Mouse (Mus musculus): Measurements from ENCODE around the gene Dnajc12. TPM values are rescaled to one million over a fixed set of nuclear protein-coding genes. Genes with fewer than 3 reads are reported as not detected.
A peak's percentile ranks its signal among the peaks of the same experiment; 100 is the strongest.

The Dnajc12 gene
- polyA plus RNA-seq, 1 experiment from 2014 or later, result 7.2 TPM

DNA sequence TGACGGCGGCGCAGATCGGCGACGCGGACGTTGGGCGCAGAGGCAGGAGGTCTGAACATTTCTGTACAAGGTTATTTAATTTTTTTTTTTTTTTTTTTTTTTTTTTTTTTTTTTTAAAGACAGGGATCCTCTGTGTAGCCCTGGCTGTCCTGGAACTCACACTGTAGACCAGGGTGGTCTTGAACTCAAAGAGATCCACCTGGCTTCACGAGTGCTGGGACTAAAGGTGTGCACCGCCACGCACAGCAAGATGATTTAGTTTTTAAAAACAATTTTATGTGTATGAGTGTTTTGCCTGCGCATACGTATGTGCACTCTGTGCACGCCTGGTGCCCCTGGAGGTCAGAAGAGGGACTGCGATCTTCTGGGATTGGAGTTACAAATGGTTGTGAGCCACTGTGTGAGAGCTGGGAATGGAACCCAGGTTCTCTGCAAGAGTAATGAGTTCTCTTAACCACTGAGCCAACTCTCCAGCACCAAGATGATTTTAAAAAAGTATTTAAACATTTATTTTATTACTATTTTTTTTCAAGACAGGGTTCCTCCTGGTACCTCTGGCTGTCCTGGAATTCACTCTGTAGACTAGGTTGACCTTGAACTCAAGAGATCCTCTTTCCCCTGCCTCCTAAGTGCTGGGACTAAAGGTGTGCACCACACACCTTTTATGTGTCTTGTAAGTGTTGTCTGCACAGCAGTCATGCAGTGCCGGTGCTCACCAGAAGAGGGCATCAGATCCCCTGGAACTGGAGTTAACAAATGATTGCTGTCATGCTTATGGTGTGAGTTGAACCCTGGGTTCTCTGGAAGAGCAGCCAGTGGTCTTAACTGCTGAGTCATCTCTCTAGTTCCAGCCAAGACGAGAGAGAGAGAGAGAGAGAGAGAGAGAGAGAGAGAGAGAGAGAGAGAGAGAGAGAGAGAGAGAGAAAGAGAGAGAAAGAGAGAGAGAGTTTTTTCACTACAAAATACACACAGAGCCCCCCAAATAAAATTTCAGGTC lies 39.8 kb downstream of the Dnajc12 start, which contains the start of gene Gm7075:
TSS of gene Gm7075 (minus strand) at position 51 of the 997 bp plus-strand sequence.
- no peak for ATAC-seq (replicated peaks; ENCODE audit: insufficient number of reproducible peaks, insufficient read depth, low FRiP score, low read depth)
- no peak within 1 kb of the TSS for H3K4me2 ChIP-seq
- H3K9me3 ChIP-seq (replicated peaks), result no peaks in the 10 kb centered on the region
- H3K9ac ChIP-seq, result no peak within 1 kb of the TSS
- no peak within 1 kb of the TSS for H3K4me3 ChIP-seq
- no peak within 1 kb of the TSS for H3K27ac ChIP-seq
- H3K27me3 ChIP-seq, result no peaks in the 10 kb centered on the region
- H3K4me1 ChIP-seq (replicated peaks), result no peaks in the 10 kb centered on the region
- no peaks in the 10 kb centered on the region for H3K36me3 ChIP-seq
- WGBS, result 80% methylated on average over 18 of the region's 18 CpGs

DNA sequence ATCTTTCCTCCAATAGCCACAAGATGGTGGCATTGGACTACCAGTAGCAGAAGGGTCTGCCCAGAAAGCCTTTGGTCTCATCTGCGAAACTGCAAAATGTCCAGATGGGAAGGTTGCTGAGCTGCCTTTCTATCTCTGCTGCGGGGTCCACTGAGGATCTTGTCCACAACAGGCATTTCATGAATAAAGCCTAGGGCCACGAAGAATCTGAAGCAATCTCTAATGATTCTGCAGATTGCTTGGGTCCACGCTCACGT lies 40.4 kb downstream of the Dnajc12 start:
- H3K9ac ChIP-seq, result no peak overlapping the region
- no peak overlapping the region for H3K4me2 ChIP-seq
- no peaks in the 10 kb centered on the region for H3K4me1 ChIP-seq (replicated peaks)
- H3K4me3 ChIP-seq, result no peak overlapping the region
- WGBS, result 85% methylated on average over 5 of the region's 5 CpGs
- no peak for ATAC-seq (replicated peaks; ENCODE audit: insufficient number of reproducible peaks, insufficient read depth, low FRiP score, low read depth)
- no peaks in the 10 kb centered on the region for H3K27me3 ChIP-seq
- no peak overlapping the region for H3K27ac ChIP-seq
- no peaks in the 10 kb centered on the region for H3K9me3 ChIP-seq (replicated peaks)
- H3K36me3 ChIP-seq, result no peaks in the 10 kb centered on the region

DNA sequence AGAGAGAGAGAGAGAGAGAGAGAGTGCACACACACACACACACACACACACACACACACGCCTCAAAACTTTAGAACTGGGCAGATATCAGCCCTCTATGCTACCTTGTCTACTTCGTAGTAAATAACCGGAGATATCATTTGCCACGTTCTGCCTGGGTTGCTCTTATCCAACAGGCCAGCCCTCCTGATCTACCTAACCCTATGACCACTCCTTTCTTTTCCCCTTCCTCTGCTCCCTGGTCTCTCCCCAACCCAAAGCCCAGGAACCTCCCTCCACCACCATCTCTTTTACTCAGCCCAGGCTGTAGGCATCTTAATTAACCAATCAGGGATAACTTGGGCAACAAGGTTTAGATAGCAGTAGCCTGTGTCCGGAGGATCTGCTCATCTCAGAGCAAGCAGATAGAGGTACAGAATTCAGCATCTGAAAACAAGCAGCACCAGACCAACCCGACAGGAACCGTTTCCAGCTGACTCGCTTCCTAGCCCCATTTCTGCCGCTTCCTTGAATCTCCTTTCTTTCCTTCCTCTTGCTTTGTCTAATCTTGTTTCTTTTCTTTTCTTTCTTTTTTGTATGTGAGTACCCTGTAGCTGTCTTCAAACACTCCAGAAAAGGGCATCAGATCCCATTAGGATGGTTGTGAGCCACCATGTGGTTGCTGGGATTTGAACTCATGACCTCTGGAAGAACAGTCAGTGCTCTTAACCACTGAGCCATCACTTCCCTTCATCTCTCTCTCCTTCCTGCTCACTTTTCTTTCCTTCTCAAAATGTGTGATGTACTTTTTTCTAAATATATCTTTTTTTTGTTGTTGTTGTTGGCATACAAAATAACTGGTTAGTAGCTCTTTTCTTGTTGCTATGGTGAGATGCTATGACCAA lies 41.6 kb downstream of the Dnajc12 start:
- 0 out of 2 replicates have a peak, but pooled peaks cover 3% of the 10 kb centered on the region for H3K4me1 ChIP-seq (replicated peaks)

DNA sequence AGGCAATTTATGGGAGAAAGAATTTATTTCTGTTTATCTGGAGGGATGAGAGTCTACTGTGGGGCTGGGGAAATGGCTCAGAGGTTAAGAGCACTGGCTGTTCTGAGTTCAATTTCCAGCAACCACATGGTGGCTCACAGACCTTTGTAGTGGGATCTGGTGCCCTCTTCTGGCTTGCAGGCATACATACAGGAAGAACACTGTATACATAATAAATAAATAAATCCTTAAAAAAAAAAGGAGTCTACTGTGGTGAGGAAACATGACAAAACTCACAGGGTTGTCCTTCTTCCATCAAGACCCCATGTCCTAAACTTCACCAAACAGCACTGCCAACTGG lies 42.2 kb downstream of the Dnajc12 start:
- Histone ChIP-seq H3K4me1 (replicated peaks) (0 out of 2 replicates have a peak, but pooled peaks cover 3% of the 10 kb centered on the region), H3K9ac (no peak overlapping the region), H3K4me3 (no peak overlapping the region), H3K4me2 (no peak overlapping the region), H3K9me3 (replicated peaks) (no peaks in the 10 kb centered on the region), H3K27ac (no peak overlapping the region), H3K36me3 (no peaks in the 10 kb centered on the region), H3K27me3 (no peaks in the 10 kb centered on the region)
- ATAC-seq (replicated peaks; ENCODE audit: insufficient number of reproducible peaks, insufficient read depth, low FRiP score, low read depth), result no peak

More for the DNA sequence above, 41.6 kb downstream of the Dnajc12 start:
- no peak overlapping the region for H3K27ac ChIP-seq
- no peaks in the 10 kb centered on the region for H3K9me3 ChIP-seq (replicated peaks)
- H3K4me2 ChIP-seq, result no peak overlapping the region
- no peaks in the 10 kb centered on the region for H3K36me3 ChIP-seq
- no peak for ATAC-seq (replicated peaks; ENCODE audit: insufficient number of reproducible peaks, insufficient read depth, low FRiP score, low read depth)
- WGBS, result 80% methylated on average over 9 of the region's 9 CpGs
- H3K4me3 ChIP-seq, result no peak overlapping the region
- H3K9ac ChIP-seq, result no peak overlapping the region
- H3K27me3 ChIP-seq, result no peaks in the 10 kb centered on the region

DNA sequence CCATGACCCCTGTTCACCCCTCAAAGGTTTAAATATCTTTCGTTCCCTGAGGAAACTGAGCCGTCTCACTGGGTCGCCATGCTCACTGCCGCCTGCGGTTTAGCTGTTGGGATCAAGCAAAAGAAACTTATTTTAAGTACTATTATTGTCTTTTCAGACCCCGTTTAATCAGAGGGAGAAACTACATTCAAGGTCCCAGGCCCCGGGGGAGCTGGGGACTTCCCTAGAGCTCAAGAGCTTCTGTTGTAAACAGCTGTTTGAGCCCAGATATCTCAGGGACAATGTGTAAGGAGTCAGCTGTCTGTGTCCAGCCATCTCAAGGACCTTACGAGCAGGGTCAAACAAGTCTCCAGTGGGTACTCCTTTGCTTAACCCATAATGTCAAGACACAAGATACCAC lies 44.9 kb downstream of the Dnajc12 start:
- H3K4me1 ChIP-seq (replicated peaks), result 0 out of 2 replicates have a peak, but pooled peaks cover 3% of the 10 kb centered on the region
- no peak overlapping the region for H3K27ac ChIP-seq
- H3K36me3 ChIP-seq, result no peaks in the 10 kb centered on the region
- no peak overlapping the region for H3K4me3 ChIP-seq
- no peaks in the 10 kb centered on the region for H3K9me3 ChIP-seq (replicated peaks)
- ATAC-seq (replicated peaks; ENCODE audit: insufficient number of reproducible peaks, insufficient read depth, low FRiP score, low read depth), result no peak
- H3K4me2 ChIP-seq, result no peak overlapping the region
- no peaks in the 10 kb centered on the region for H3K27me3 ChIP-seq
- H3K9ac ChIP-seq, result no peak overlapping the region
- WGBS, result 78% methylated on average over 8 of the region's 8 CpGs

DNA sequence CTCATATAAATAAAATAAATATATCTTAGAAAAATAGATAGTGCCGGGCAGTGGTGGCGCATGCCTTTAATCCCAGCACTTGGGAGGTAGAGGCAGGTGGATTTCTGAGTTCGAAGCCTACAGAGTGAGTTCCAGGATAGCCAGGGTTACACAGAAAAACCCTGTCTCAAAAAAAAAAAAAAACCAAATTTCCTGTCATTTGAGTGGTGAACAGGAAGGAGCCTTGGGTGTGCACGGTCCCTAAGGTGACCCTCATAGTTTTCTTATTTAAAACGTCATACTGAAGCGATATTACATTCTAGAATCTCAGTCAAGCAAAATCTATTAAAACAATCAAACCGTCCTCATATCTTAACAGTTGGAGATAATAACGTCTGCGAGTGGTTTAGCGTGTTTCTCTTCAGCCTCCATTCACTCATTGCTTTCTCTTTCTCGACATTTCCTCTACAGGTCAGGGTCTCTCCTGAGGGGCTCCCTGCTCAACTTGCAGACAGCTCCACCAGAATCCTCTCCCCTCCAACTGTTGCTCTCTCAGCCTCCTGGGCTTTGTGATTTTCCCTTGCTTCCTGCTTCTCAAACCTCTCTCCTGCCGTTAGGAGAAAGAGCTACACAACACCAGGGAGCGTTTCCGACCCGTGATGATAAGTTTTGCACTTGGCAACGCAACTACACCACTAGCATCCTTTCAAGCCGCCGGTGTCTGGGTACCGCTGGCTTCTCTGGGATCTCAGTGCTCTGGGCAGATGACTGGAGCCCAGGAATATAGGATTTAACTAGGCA lies 46.2 kb downstream of the Dnajc12 start:
- H3K36me3 ChIP-seq, result no peaks in the 10 kb centered on the region
- peak overlapping the region; percentile 73 for H3K4me2 ChIP-seq
- H3K4me3 ChIP-seq, result peak overlapping the region; percentile 78
- H3K4me1 ChIP-seq (replicated peaks), result 0 out of 2 replicates have a peak, but pooled peaks cover 3% of the 10 kb centered on the region
- no peaks in the 10 kb centered on the region for H3K9me3 ChIP-seq (replicated peaks)
- no peaks in the 10 kb centered on the region for H3K27me3 ChIP-seq
- peak overlapping the region; percentile 39 for H3K9ac ChIP-seq
- peak overlapping the region; percentile 53 for H3K27ac ChIP-seq
- no peak for ATAC-seq (replicated peaks; ENCODE audit: insufficient number of reproducible peaks, insufficient read depth, low FRiP score, low read depth)
- 19% methylated on average over 19 of the region's 19 CpGs for WGBS

DNA sequence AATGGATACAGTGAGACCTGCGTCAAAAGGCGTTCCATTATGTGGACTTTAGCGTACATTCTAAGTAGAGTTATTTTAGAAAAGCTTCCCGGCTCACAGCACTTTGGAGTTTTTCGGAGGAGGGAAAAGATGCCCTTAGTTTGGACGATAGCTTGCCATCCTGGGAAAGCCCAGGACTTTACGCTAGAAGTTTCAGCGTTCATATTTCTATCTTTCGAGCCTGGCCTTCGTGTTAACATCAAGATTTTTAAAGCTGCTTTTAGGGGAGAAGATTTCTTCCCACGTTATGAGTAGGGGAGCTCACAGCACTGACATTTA lies 46.7 kb downstream of the Dnajc12 start:
- Histone ChIP-seq H3K27ac (peak overlapping the region; percentile 53), H3K4me1 (replicated peaks) (0 out of 2 replicates have a peak, but pooled peaks cover 3% of the 10 kb centered on the region), H3K9ac (peak overlapping the region; percentile 39), H3K4me2 (peak overlapping the region; percentile 73), H3K9me3 (replicated peaks) (no peaks in the 10 kb centered on the region), H3K27me3 (no peaks in the 10 kb centered on the region), H3K4me3 (peak overlapping the region; percentile 78), H3K36me3 (no peaks in the 10 kb centered on the region)
- ATAC-seq (replicated peaks; ENCODE audit: insufficient number of reproducible peaks, insufficient read depth, low FRiP score, low read depth), result no peak
- WGBS, result 2% methylated on average over 11 of the region's 11 CpGs

DNA sequence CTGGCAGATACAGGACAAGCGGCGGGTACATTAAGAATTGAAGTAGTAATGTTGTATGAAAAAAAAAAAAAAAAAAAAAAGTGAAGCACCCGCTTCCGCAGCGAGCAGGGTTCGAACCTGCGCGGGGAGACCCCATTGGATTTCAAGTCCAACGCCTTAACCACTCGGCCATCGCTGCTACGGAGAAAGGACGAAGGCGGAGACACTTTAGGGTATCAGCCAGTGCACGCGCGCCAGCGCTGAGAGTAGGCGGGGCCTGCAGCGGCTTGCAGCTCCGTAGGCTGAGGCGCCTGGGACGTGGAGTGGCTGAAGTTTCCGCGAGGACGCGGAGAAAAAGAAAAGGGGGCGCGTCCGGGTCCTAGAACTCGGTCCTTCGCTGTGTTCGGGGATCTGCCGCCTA lies 47.1 kb downstream of the Dnajc12 start:
- peak overlapping the region; percentile 80 for H3K27ac ChIP-seq
- H3K9ac ChIP-seq, result peak overlapping the region; percentile 68
- H3K36me3 ChIP-seq, result no peaks in the 10 kb centered on the region
- peak overlapping the region; percentile 73 for H3K4me2 ChIP-seq
- peak; percentile 92 for ATAC-seq (replicated peaks; ENCODE audit: insufficient number of reproducible peaks, insufficient read depth, low FRiP score, low read depth)
- H3K9me3 ChIP-seq (replicated peaks), result no peaks in the 10 kb centered on the region
- no peaks in the 10 kb centered on the region for H3K27me3 ChIP-seq
- peak overlapping the region; percentile 78 for H3K4me3 ChIP-seq
- H3K4me1 ChIP-seq (replicated peaks), result 0 out of 2 replicates have a peak, but pooled peaks cover 3% of the 10 kb centered on the region
- under 1% methylated on average over 34 of the region's 34 CpGs for WGBS

DNA sequence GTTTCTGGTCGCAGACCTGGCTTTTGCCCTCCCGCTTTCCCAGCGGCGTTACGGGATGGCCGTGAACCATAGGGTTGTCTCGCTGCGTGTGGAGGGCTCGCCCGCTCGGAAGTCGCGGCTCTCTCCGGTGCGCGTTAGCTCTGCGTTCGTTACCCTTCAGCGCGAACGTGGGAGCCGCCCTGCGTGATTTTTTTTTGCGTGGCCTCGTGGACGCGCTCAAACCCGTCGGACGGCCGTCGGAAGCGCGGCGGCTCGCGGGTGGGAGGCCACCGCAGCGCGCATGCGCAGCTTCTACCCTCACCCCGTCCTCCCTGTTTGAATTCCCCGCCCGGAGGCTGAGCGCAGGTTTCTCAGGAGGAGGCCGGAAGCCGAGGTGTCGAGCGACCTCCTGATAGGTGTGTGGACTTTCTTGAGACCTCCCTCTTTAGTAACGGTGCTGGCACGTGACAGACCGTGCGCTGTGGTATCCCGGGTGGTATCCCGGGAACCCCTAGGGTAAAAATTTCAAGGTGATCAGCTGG lies 47.6 kb downstream of the Dnajc12 start, which contains the start of gene Ctnna3:
TSS of gene Ctnna3 (plus strand) at position 314 of the 521 bp plus-strand sequence.
- ATAC-seq (replicated peaks; ENCODE audit: insufficient number of reproducible peaks, insufficient read depth, low FRiP score, low read depth), result peak; percentile 94
- H3K4me1 ChIP-seq (replicated peaks), result 0 out of 2 replicates have a peak, but pooled peaks cover 3% of the 10 kb centered on the region
- under 1% methylated on average over 55 of the region's 55 CpGs for WGBS

DNA sequence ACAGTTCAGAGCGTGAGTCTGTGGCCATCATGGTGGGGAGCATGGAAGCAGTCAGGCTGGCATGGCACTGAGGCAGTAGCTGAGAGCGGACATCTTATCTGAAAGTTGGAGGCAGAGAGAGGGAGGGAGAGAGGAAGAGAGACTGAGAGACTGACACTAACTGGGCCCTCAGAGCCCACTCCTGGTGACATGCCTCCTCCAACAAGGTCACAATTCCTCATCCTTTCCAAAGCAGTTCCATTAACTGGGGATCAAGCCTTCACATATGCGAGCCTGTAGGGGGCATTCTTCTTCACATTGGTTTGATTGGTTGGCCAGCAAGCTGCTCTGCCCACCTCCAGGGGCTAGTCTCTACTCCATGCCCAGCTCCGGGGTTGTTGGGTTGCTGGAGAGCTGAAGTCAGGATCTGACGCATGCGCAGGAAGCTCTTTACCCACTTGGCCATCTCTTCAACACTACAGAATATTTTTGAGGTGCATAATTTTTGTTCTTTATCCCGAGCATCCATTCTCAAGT lies 49.0 kb downstream of the Dnajc12 start:
- 86% methylated on average over 7 of the region's 7 CpGs for WGBS
- no peak for ATAC-seq (replicated peaks; ENCODE audit: insufficient number of reproducible peaks, insufficient read depth, low FRiP score, low read depth)
- H3K27me3 ChIP-seq, result no peaks in the 10 kb centered on the region

More for the DNA sequence above, 47.6 kb downstream of the Dnajc12 start, which contains the start of gene Ctnna3:
- no peaks in the 10 kb centered on the region for H3K36me3 ChIP-seq
- no peaks in the 10 kb centered on the region for H3K27me3 ChIP-seq
- peak within 1 kb of the TSS; percentile 80 for H3K27ac ChIP-seq
- peak within 1 kb of the TSS; percentile 73 for H3K4me2 ChIP-seq
- no peaks in the 10 kb centered on the region for H3K9me3 ChIP-seq (replicated peaks)
- H3K9ac ChIP-seq, result peak within 1 kb of the TSS; percentile 68
- peak within 1 kb of the TSS; percentile 78 for H3K4me3 ChIP-seq

More for the DNA sequence above, 49.0 kb downstream of the Dnajc12 start:
- Histone ChIP-seq H3K27ac (no peak overlapping the region), H3K4me3 (no peak overlapping the region), H3K4me1 (replicated peaks) (0 out of 2 replicates have a peak, but pooled peaks cover 3% of the 10 kb centered on the region), H3K4me2 (no peak overlapping the region), H3K9me3 (replicated peaks) (no peaks in the 10 kb centered on the region), H3K36me3 (no peaks in the 10 kb centered on the region), H3K9ac (no peak overlapping the region)

Measured in heart, embryonic 15.5 days (tissue).